Mouse (Mus musculus) stomach, postnatal 0 days (tissue): ENCODE data around the gene Slf2.

Experiments
- CTCF ChIP-seq: IDR thresholded peaks from 2 replicates; pipeline ENCODE4 v1.5.1; 2016; ENCODE audit warnings: antibody characterized with exemption, low read depth, mild to moderate bottlenecking, moderate library complexity
- EP300 ChIP-seq: optimal IDR thresholded peaks from 2 replicates; pipeline ENCODE3; 2016; ENCODE audit warnings: antibody characterized with exemption

- TF ChIP-seq EP300 (no peak), CTCF (no peak)
These were observed 83.5 kb downstream of the Slf2 start, which contains the start of gene Lzts2 for GRCm38 (mm10) chr19:45014335-45014971.
